Mouse (Mus musculus) cerebellum, adult 2 months (tissue): ENCODE results near the gene Trit1.

Source experiments
- CTCF ChIP-seq: fragments of 200-500 bp; IDR thresholded peaks from 2 replicates; pipeline ENCODE4 v1.5.1; 2011; ENCODE audit warnings: low read depth, mild to moderate bottlenecking, control low read depth, low read length, moderate library complexity, borderline replicate concordance; ENCODE audit not compliant: insufficient read depth
- POLR2A ChIP-seq: fragments of 200-500 bp; IDR thresholded peaks from 2 replicates; pipeline ENCODE4 v1.6.1; 2011; ENCODE audit warnings: low read length, control low read depth, borderline replicate concordance; ENCODE audit not compliant: insufficient read depth

DNA sequence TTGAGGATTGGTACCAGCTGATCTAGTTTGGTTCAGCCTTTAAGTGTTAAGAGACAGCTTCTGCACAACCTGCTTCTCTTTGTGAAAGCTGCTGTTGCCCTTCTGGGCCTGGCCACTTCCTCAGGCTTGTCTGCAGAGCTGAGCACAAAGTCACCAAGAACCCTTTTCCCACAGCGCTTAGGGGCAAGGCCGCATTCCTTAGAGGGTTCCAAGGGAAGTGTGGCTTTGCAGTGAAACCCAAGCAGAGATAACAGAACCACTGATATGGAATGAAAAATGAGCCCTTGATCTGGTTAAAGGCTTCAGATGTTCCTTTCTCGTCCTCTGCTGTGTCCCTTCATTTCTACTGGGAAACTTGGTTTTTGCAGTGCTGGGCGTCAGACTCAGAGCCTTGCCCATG is 29.0 kb upstream of the Trit1 start:
- no peak for TF ChIP-seq CTCF
- TF ChIP-seq POLR2A, result no peak
